Mouse (Mus musculus) CH12.LX (cell line): ENCODE data around the gene Zfr2.

ENCODE experiments used
- CTCF ChIP-seq, 2 experiments: IDR thresholded peaks in 1 of 2; conservative IDR thresholded peaks in 1 of 2; 2 replicates each; pipeline ENCODE4 v1.5.1; 2011 to 2012; ENCODE audit warnings: low read depth in 2 of 2, low read length in 2 of 2, improper control_type of control experiment in 1 of 2, inconsistent platforms in 1 of 2, mild to moderate bottlenecking in 1 of 2, moderate library complexity in 1 of 2
- JUN ChIP-seq: IDR thresholded peaks from 2 replicates; pipeline ENCODE4 v1.6.1; 2011; ENCODE audit warnings: low read depth, mild to moderate bottlenecking, low read length, improper control_type of control experiment, moderate library complexity; ENCODE audit not compliant: insufficient read depth
- MEF2A ChIP-seq: IDR thresholded peaks from 2 replicates; pipeline ENCODE4 v1.6.1; 2014; ENCODE audit warnings: low read depth, mild to moderate bottlenecking, inconsistent platforms, low read length, improper control_type of control experiment, borderline replicate concordance
- MXI1 ChIP-seq: IDR thresholded peaks from 2 replicates; pipeline ENCODE4 v1.6.1; 2011; ENCODE audit warnings: mild to moderate bottlenecking, low read depth, low read length, improper control_type of control experiment
- POLR2AphosphoS2 ChIP-seq: IDR thresholded peaks from 2 replicates; pipeline ENCODE4 v1.6.1; 2011; ENCODE audit warnings: low read depth, low read length, improper control_type of control experiment
- SMC3 ChIP-seq: IDR thresholded peaks from 2 replicates; pipeline ENCODE4 v1.6.1; 2011; ENCODE audit warnings: low read depth, low read length, improper control_type of control experiment
- USF1 ChIP-seq: IDR thresholded peaks from 2 replicates; pipeline ENCODE4 v1.6.1; 2014; ENCODE audit warnings: low read depth, mild to moderate bottlenecking, inconsistent platforms, low read length, improper control_type of control experiment
- ZKSCAN1 ChIP-seq: IDR thresholded peaks from 2 replicates; pipeline ENCODE4 v1.6.1; 2012; ENCODE audit warnings: low read depth, inconsistent platforms, low read length, improper control_type of control experiment, borderline replicate concordance

GRCm38 (mm10) chr10:81189821-81190220 is 43.1 kb upstream of the Zfr2 start:
- TF ChIP-seq USF1 (no peak), ZKSCAN1 (no peak), CTCF (conservative IDR thresholded peaks at IDR 0.05 in 1 of 2, IDR thresholded peaks at IDR 0.05 in 1 of 2; ENCODE audit: low read depth in 2 of 2, low read length in 2 of 2) (no peak), MXI1 (no peak), MEF2A (no peak), JUN (no peak), SMC3 (no peak), POLR2AphosphoS2 (no peak)
